Mouse (Mus musculus): ENCODE results near the gene Prtn3.

The Prtn3 gene

GRCm38 (mm10) chr10:79927324-79928029 is 53.2 kb downstream of the Prtn3 start:
- peak; percentile 47 for DNase-seq (ENCODE audit: low spot score)

- peak; percentile 75 for DNase-seq (ENCODE audit: low spot score)
These were observed 53.9 kb downstream of the Prtn3 start for GRCm38 (mm10) chr10:79928030-79928694.

GRCm38 (mm10) chr10:79928907-79929701 is 54.8 kb downstream of the Prtn3 start:
- DNase-seq (ENCODE audit: low spot score) = no peak

GRCm38 (mm10) chr10:79929967-79930825 is 55.9 kb downstream of the Prtn3 start:
- no peak for DNase-seq (ENCODE audit: low spot score)

DNA sequence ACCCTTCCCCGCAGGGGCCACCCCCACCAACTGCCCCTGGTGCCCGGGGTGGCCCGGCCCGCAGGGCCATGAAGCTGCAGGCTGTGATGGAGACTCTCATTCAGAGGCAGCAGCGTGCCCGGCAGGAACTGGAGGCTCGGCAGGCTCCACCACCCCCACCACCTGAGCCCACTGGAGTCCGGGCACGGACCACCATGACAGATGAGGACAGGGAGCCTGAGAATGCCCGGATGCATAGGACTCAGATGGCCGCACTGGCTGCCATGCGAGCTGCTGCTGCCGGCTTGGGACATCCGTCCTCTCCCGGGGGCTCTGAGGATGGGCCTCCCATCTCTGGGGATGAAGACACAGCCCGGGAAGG is 56.5 kb downstream of the Prtn3 start:
- no peak for DNase-seq (ENCODE audit: low spot score)

DNA sequence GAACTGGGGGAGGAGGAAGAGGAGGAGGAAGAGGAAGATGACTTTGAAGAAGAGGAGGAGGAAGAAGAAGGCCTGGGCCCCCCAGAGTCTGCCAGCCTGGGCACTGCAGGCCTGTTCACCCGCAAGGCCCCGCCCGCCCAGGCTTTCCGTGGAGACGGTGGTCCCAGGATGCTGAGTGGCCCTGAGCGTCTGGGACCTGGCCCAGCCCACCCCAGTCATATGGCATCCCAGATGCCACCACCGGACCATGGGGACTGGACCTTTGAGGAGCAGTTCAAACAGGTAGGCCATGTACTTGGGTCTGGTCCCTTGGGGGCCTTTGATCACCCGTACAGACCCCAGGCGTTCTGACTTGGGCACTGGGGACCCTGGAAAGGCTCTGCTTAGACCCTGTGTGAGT is 57.5 kb downstream of the Prtn3 start:
- DNase-seq (ENCODE audit: low spot score) = no peak

DNA sequence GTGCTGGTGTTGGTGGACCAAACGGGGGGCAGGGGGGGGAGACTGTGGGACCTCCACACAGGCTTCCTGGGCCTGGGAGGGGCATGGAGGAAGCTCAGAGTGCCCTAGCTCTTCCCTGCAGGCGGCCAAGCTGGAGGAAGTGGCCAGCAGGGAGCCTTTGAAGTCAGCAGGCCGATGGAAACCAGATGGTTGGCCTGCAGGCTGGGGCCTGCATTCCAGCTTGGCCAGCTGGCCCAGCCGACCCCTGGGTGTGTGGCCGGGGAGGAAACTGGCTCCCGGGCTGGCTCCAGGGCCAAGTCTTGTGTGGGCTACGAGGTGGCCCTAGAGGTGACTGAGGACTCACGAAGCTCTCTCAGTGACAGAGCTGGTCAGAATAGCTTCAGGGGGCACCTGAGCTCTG is 58.5 kb downstream of the Prtn3 start:
- DNase-seq (ENCODE audit: low spot score) = peak; percentile 65

Measured in adipocyte (in vitro differentiated cells).